15 mouse cellular contexts compared by ENCODE assay signal in the genomic region with DNA sequence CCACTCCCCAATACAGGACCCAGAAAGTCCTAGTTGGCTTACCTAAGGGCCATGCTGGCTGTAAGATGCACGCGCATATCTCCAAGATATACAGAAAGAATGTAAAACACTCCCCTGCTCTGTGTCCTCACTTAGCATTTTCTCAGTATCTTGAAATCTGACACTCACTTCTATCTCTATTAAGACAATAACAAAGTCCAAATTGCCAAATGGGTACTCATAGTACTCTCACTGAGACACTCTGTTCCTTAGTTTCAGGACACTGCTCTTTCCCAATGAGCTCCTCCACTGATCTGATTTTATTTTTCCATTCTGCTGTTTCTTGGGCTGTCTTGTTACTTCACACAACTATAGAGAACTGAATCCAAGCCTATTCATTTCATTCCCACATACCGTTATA. TPM values are rescaled to one million over a fixed set of nuclear protein-coding genes. Genes with fewer than 3 reads are reported as not detected.
"Had no signal": no experiment of that assay in that cellular context is flagged by ENCODE, and none has a peak within 500 bp of the region (broad histone marks: within the 10 kb centered on the region; RNA-seq: fewer than 3 reads in every experiment).

No protein-coding gene starts in this region.

- DNase-seq: kidney, postnatal 25 days; lung, adult 2 months; lung, postnatal 10 days; right cerebral cortex, adult 18-20 months; right cerebral cortex, postnatal 25 days; thymus, postnatal 4 days had no signal

- ATAC-seq: hindbrain, postnatal 0 days; midbrain, embryonic 13.5 days had no signal

- H3K36me3 ChIP-seq: kidney, embryonic 15.5 days; limb, embryonic 15.5 days; midbrain, embryonic 13.5 days; neural tube, embryonic 15.5 days had no signal

- H3K27me3 ChIP-seq: kidney, embryonic 15.5 days; limb, embryonic 15.5 days; midbrain, embryonic 13.5 days; neural tube, embryonic 15.5 days had no signal

- H3K9me3 ChIP-seq: kidney, embryonic 15.5 days; limb, embryonic 15.5 days; midbrain, embryonic 13.5 days; neural tube, embryonic 15.5 days had no signal

- H3K4me2 ChIP-seq: kidney, embryonic 15.5 days; limb, embryonic 15.5 days; midbrain, embryonic 13.5 days; neural tube, embryonic 15.5 days had no signal

- H3K9ac ChIP-seq: kidney, embryonic 15.5 days; limb, embryonic 15.5 days; midbrain, embryonic 13.5 days; neural tube, embryonic 15.5 days had no signal

- H3K4me3 ChIP-seq: kidney, embryonic 15.5 days; left cerebral cortex, adult 2 months; limb, embryonic 15.5 days; midbrain, embryonic 13.5 days; myocyte; neural tube, embryonic 15.5 days had no signal

- H3K27ac ChIP-seq: hindbrain, postnatal 0 days; kidney, embryonic 15.5 days; left cerebral cortex, adult 2 months; limb, embryonic 15.5 days; macrophage; midbrain, embryonic 13.5 days; neural tube, embryonic 15.5 days; stomach, postnatal 0 days had no signal

- H3K4me1 ChIP-seq: kidney, embryonic 15.5 days; limb, embryonic 15.5 days; midbrain, embryonic 13.5 days; neural tube, embryonic 15.5 days had no signal

RNA-seq across cellular contexts. Expression of gene Syt15, which starts 54.7 kb away (rescaled TPM):
- polyA plus RNA-seq: macrophage, myocyte had no signal
